Mouse (Mus musculus) duodenum, adult 2 months (tissue): ENCODE data around the gene Ccnl2. TPM values are rescaled to one million over a fixed set of nuclear protein-coding genes. Genes with fewer than 3 reads are reported as not detected.

Experiments
- polyA plus RNA-seq: library from polyadenylated mRNA; depleted of rRNA; stranded (reverse); fragments of >200 nt; gene quantifications from 2 replicates; pipeline ENCODE4 v1.2.3, GENCODE M21; 2012; ENCODE audit warnings: low replicate concordance; rRNA removed

Gene Ccnl2
- polyA plus RNA-seq, result 23.8 and 25.3 TPM in 2 replicates

DNA sequence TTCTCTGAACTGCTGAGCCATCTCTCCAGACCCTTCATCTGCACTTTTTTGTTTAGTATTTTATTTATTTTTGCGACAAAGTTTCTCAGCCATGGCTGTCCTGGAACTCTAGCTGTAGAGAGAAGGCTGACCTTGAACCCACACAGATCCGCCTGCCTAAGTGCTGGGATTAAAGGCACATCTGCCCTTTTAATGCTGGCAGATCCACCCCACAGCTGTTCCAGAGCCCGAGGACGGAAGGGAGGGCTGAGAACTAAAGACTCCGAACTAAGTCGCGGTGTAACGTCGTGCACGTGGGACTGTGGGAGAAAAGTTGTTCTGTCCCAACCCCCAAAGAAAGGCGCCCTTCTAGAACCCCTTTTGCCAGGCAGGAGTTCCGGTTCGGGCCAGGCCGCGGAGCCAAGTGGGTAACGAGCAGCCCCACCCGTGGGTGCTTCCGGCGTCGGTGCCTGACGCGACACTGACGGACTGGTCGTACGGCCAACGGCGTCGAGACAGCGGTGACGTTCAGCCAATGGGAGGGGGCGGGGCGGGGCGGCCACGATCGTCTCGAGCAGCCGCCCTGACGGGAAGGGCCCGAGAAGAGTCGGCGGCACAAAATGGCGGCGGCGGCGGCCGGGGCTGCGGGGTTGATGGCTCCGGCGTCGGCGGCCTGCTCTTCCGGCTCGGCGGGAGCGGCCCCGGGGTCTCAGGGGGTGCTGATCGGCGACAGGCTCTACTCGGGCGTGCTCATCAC, at the start of gene Ccnl2:
Ccnl2 (plus strand) TSS at position 561 of the 736 bp plus-strand sequence.

DNA sequence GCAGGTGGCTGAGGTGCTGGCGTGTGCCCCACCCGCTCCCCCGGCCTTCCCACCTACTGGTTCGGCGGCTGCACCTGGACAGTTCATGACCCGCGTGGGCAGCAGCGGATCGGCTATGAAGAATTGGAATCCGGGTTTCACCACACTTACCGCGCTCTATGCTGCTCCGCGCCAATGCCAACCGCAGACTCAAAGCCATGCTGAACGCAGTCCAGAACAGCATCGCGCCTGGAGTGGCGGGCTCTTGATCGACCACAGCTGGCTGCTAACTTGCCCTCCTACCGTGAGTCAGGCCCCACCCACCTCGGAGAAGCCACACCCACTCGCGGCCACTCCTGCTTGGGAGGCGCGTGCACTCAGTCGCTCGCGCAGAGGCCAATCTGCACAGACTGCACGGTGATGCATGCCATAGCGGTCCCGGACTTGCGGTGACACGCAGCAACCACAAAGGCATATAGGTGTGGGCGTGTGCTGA, 38.0 kb upstream of the Ccnl2 start, which contains the start of gene Vwa1:
Vwa1 (minus strand) TSS at position 419 of the 475 bp plus-strand sequence.

DNA sequence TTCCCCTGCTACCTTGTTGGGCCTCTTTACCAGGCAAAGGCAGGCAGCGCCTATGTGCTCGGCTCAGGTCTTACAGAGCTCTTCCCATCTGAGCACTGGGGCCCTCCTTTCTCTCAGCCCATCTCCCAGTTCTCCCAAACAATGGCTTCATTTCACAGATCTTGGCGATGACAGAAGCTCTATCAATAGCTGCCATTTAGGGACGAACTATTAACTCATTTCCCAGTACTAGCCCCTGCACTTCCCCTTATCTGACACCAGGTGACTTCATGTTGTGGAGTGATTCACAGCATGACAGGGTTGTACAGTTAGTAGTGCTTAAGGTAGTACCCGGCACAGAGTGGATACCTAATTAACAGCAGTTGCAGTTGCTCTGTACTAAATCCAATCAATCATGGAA, 26.5 kb upstream of the Ccnl2 start, which contains the start of gene Tmem88b:
Tmem88b (minus strand) TSS at position 56 of the 400 bp plus-strand sequence.

DNA sequence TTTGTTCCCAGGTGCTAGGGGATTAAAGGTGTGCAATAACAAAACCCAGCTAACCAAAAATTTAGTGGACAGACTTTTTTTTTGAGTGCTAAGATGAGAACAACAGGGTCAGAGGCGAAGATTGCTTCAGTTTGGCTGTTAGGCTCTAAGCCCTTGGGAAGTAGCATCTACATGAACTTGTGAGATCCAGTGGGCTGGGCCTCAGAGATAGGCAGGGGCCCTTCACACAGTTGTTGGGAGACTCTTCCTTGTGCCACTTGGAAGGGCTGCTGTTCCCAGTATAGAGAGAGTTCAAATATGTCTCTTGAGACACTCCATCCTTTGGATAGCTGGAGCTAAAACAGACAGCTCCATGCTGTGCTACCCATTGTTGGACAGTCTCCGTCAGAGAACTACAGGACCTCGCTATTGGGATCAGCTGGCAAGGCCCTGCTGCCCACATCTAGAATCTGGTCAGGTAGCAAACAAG, 22.2 kb upstream of the Ccnl2 start, which contains the start of gene Ankrd65:
Ankrd65 (plus strand) TSS at position 419 of the 469 bp plus-strand sequence.

DNA sequence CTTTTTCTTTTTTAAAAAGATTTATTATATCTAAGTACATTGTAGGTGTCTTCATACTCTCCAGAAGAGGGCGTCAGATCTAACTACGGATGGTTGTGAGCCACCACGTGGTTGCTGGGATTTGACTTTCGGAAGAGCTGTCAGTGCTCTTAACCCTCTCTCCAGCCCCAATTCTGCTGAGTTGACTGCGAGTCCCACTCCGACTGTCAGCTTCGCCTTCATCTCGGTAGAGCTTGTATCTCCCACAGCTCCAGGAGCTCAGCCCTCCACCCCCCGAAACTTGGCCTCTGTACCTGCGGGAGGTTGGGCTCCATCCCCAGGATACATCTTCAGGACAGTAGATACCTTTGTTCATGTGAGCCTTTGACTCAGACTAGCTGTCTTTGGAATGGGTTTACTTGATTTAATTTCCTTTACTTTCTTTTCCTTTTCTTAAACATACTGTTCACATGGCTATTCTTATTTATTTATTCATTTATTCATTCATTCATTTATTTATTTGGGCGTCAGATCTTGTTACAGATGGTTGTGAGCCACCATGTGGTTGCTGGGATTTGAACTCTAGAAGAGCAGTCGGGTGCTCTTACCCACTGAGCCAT, 9.4 kb upstream of the Ccnl2 start, which contains the start of gene Mrpl20:
Mrpl20 (plus strand) TSS at position 138 of the 599 bp plus-strand sequence.

DNA sequence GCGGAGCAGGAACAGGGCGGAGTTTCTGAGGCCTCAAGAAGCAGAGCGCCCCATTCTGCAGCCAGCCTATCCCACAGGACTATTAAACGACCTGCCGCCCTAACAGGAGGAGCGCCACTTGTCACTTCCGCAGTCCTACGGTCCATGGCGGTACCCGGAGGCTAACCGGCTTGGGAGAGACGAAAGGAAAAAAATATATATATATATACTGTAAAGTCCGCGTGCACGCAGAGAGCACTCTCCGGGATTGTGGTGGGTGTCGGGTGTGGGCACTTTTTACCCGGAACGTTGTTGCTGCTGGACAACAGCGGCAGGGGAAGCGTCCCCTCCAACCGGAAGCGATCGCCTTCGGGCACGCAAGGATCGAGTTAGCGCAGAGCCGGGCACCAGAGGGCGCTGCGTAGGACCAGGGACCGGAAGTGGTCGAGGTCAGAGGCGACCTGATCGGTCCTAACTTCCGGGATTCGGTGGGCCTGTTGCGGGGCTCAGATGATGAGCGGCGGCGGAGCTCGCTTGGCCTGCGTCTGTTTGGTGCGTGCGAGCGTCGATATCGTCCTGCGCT, 19.0 kb downstream of the Ccnl2 start, which contains the start of gene Aurkaip1:
Aurkaip1 (plus strand) TSS at position 68 of the 562 bp plus-strand sequence.

DNA sequence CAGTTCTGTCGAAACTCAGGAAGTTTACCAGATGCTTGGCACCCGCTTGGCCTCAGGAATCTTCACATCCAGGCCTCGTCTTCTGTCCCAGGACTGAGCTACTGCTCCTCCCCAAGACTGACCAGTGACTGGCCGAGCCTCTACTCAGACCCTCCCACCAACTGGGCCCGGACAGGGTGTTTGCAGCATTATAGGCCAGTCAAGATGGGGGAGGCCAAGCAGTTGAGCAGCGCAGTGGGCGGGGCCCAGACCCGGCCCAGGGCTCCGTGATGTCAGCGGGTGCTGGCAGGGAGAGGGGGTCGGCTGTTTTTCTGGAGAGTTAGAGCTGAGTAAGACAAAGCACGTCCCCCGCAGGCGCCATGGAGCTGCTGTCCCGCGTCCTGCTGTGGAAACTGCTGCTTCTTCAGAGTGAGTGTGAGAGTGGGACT, 27.2 kb downstream of the Ccnl2 start, which contains the start of gene Mxra8:
Mxra8 (plus strand) TSS at position 198 of the 428 bp plus-strand sequence.

DNA sequence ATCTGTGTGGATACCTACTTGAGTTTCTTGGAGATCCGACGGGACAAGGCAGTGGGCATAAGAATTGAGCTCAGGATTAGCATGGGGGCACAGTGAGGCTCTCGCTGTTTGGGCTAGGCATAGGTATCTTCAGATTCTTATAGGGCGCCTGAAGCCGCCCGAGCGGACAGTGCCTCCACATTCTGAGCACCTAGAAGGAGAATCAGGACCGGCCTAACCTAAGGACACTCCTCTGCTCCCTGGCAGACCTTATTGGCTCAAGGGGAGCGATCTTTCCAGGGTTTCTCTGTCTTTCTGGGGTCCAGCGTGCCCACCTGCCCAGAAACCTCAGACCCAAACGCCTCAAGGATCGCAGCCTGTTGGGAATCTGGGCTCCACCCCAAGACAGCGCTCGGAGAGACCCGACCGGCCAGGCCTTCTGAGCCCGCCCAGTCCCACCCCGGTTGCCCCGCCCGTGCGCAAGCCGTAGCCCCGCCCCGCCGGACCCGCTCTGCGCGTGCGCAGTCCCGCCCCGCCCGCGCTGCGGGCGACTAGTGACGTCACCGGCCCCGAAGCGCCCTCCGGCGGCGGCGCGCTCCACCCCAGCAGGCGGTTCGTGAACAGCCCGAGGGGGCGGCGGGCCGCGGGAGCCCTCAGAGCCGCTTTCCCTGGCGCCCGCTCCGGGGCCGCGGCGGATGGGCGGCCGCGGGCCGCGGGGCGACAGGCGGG, 34.7 kb downstream of the Ccnl2 start, which contains the start of gene Dvl1:
Dvl1 (plus strand) TSS at position 532 of the 708 bp plus-strand sequence.

DNA sequence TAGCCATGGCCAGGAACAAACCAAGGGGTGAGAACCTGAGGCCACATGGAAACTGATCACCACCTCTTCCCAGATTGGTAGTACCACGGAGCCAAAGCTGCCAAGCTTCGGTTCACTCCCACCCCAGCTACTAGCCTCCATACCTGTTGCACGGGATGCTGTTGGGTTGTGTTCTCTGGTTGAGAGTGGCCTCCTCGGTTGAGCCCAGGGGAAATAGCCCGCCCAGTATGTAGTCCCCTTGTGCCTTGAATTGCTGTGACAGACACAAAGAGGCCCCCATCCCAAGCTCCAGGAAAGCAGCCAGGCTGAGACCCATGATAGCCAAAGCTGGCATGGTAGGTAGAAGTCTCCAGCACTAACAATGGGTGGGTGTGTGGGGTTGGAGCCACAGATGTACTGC, 50.7 kb downstream of the Ccnl2 start, which contains the start of gene Tas1r3:
Tas1r3 (minus strand) TSS at position 362 of the 400 bp plus-strand sequence.

DNA sequence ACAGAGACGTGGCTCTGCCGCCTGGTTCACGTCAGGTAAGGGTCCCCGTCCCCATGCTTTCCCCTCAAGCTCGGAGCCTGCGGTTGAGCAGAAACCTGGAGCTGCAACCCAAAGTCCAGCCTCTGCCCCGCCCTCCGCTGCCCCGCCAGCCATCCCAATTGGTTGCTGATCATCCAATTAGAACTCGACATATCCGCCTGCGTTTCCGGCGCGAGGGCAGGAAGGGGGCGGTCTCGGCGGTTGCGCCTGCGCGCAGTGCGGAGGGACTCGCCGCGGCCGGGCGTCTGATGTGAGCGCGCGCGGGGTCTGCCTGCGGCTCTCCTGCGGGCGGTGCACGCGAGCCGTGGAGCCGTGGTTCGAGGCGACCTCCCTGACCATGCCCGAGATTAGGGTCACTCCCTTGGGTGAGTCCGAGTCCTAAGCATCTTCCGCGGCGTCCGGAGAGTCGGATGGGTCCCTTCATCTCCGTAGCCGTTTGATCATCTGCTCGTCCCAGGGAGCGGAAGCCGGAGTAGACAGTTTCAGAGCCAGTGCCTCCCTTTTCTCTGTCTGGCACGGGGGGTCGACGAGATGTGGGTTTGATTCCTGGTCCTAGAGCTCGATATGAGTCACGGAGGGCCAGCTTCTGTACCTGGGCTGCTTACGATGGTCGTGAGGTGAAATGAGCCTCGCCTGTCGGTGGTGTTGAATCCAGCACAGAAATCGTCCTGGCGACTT, 57.2 kb downstream of the Ccnl2 start, which contains the start of the genes Cptp and Ints11:
Cptp (minus strand) TSS at position 124 of the 717 bp plus-strand sequence.
Ints11 (plus strand) TSS at position 230 of the 717 bp plus-strand sequence.

Other genes starting within 250 kb of the Ccnl2 start
- 16.8 and 17.8 TPM in 2 replicates for gene Slc35e2, start 211.1 kb upstream of the Ccnl2 start, polyA plus RNA-seq
- gene Cdk11b, start 187.6 kb upstream of the Ccnl2 start, polyA plus RNA-seq, result 28.5 and 44.9 TPM in 2 replicates
- gene Gm10563, start 167.1 kb upstream of the Ccnl2 start, polyA plus RNA-seq, result not detected in 2 replicates
- gene Mmp23, start 159.1 kb upstream of the Ccnl2 start, polyA plus RNA-seq, result 23.1 and 28.4 TPM in 2 replicates
- 63.6 and 88.9 TPM in 2 replicates for gene Mib2, start 143.3 kb upstream of the Ccnl2 start, polyA plus RNA-seq
- 28.5 and 30.2 TPM in 2 replicates for gene Fndc10, start 118.1 kb upstream of the Ccnl2 start, polyA plus RNA-seq
- gene Ssu72, start 107.7 kb upstream of the Ccnl2 start, polyA plus RNA-seq, result 124 and 138 TPM in 2 replicates
- 0.58 and 0.78 TPM in 2 replicates for gene Tmem240, start 77.7 kb upstream of the Ccnl2 start, polyA plus RNA-seq
- gene Atad3a, start 51.4 kb upstream of the Ccnl2 start, polyA plus RNA-seq, result 102 and 109 TPM in 2 replicates
- gene Vwa1, start 37.8 kb upstream of the Ccnl2 start, polyA plus RNA-seq, result 19.1 and 135 TPM in 2 replicates
- gene Tmem88b, start 26.6 kb upstream of the Ccnl2 start, polyA plus RNA-seq, result 3.1 and 6.1 TPM in 2 replicates
- gene Ankrd65, start 22.1 kb upstream of the Ccnl2 start, polyA plus RNA-seq, result not detected in 2 replicates
- gene Mrpl20, start 9.6 kb upstream of the Ccnl2 start, polyA plus RNA-seq, result 32.6 and 49.9 TPM in 2 replicates
- 159 and 208 TPM in 2 replicates for gene Aurkaip1, start 18.8 kb downstream of the Ccnl2 start, polyA plus RNA-seq
- 69.2 and 97.5 TPM in 2 replicates for gene Mxra8, start 27.2 kb downstream of the Ccnl2 start, polyA plus RNA-seq
- gene Dvl1, start 34.9 kb downstream of the Ccnl2 start, polyA plus RNA-seq, result 142 and 173 TPM in 2 replicates
- 1.1 and 1.2 TPM in 2 replicates for gene Tas1r3, start 50.9 kb downstream of the Ccnl2 start, polyA plus RNA-seq
- 56.0 and 86.9 TPM in 2 replicates for gene Cptp, start 57.0 kb downstream of the Ccnl2 start, polyA plus RNA-seq
- 14.6 and 19.2 TPM in 2 replicates for gene Ints11, start 57.1 kb downstream of the Ccnl2 start, polyA plus RNA-seq
- 30.9 and 65.5 TPM in 2 replicates for gene Pusl1, start 79.3 kb downstream of the Ccnl2 start, polyA plus RNA-seq
- gene Acap3, start 79.3 kb downstream of the Ccnl2 start, polyA plus RNA-seq, result 13.3 and 14.8 TPM in 2 replicates
- 123 and 179 TPM in 2 replicates for gene Ube2j2, start 131.3 kb downstream of the Ccnl2 start, polyA plus RNA-seq
- 121 and 260 TPM in 2 replicates for gene C1qtnf12, start 149.8 kb downstream of the Ccnl2 start, polyA plus RNA-seq
- gene B3galt6, start 180.2 kb downstream of the Ccnl2 start, polyA plus RNA-seq, result 5.3 and 6.9 TPM in 2 replicates
- gene Sdf4, start 180.4 kb downstream of the Ccnl2 start, polyA plus RNA-seq, result 44.0 and 69.6 TPM in 2 replicates
- gene Tnfrsf4, start 201.4 kb downstream of the Ccnl2 start, polyA plus RNA-seq, result 3.6 and 6.5 TPM in 2 replicates
- 2.5 and 3.5 TPM in 2 replicates for gene Tnfrsf18, start 213.7 kb downstream of the Ccnl2 start, polyA plus RNA-seq
- 5.6 and 8.2 TPM in 2 replicates for gene Ttll10, start 246.9 kb downstream of the Ccnl2 start, polyA plus RNA-seq